Mouse (Mus musculus) heart, embryonic 12.5 days (tissue): Measurements from ENCODE around the gene Cpeb1. TPM values are rescaled to one million over a fixed set of nuclear protein-coding genes. Genes with fewer than 3 reads are reported as not detected.

Source experiments
- ATAC-seq: fragments of 200-750 bp; cut with Nextera tagmentation; 2 replicates; pipeline ENCODE4 v1.8.0; 2017; ENCODE audit warnings: moderate TSS enrichment, moderate library complexity; ENCODE audit not compliant: insufficient number of reproducible peaks, low FRiP score
- H3K27ac ChIP-seq: fragments of 300-500 bp; sonication (generic); 2 replicates; pipeline ENCODE4 v1.5.1; 2016; ENCODE audit warnings: mild to moderate bottlenecking, moderate library complexity; ENCODE audit not compliant: poor library complexity, severe bottlenecking
- H3K27me3 ChIP-seq: fragments of 300-500 bp; sonication (generic); replicated peaks from 2 replicates; pipeline ENCODE4 v1.6.1; 2016; ENCODE audit warnings: mild to moderate bottlenecking, moderate library complexity
- H3K36me3 ChIP-seq: fragments of 300-500 bp; sonication (generic); 2 replicates; pipeline ENCODE4 v1.6.1; 2016; ENCODE audit warnings: mild to moderate bottlenecking, moderate library complexity
- H3K4me1 ChIP-seq: fragments of 300-500 bp; sonication (generic); replicated peaks from 2 replicates; pipeline ENCODE4 v1.6.1; 2016; ENCODE audit warnings: mild to moderate bottlenecking
- H3K4me2 ChIP-seq: fragments of 300-500 bp; sonication (generic); 2 replicates; pipeline ENCODE4 v1.6.1; 2016; ENCODE audit warnings: mild to moderate bottlenecking, moderate library complexity
- H3K4me3 ChIP-seq: fragments of 300-500 bp; sonication (generic); 2 replicates; pipeline ENCODE4 v1.5.1; 2016; ENCODE audit warnings: mild to moderate bottlenecking
- H3K9ac ChIP-seq: fragments of 300-500 bp; sonication (generic); 2 replicates; pipeline ENCODE4 v1.6.1; 2016; ENCODE audit warnings: mild to moderate bottlenecking, moderate library complexity
- H3K9me3 ChIP-seq: fragments of 300-500 bp; sonication (generic); replicated peaks from 2 replicates; pipeline ENCODE4 v1.6.1; 2016; ENCODE audit warnings: mild to moderate bottlenecking, moderate library complexity
- WGBS: fragments of 180-500 bp; shearing (Covaris S2); methylation state at CpG from one replicate; pipeline ENCODE4 v1.1.7; 2016; 5-methylcytosine and 5-hydroxymethylcytosine counted together
- polyA plus RNA-seq: library from polyadenylated mRNA; unstranded; fragments of >200 nt; fragmentation: Nextera tagmentation; extraction: Ambion mirVana; gene quantifications from 2 replicates; pipeline ENCODE4 v1.2.1, GENCODE M21; 2016

The Cpeb1 gene
- polyA plus RNA-seq, 1 experiment from 2014 or later = 3.2 TPM

- no peak overlapping the region for H3K4me2 ChIP-seq
- no peak overlapping the region for H3K4me3 ChIP-seq
- peaks cover 3% of the 10 kb centered on the region; the same call in 1 of the 2 replicates for H3K4me1 ChIP-seq
- no peak for ATAC-seq
- H3K36me3 ChIP-seq = no peaks in the 10 kb centered on the region
- H3K9ac ChIP-seq = no peak overlapping the region
- H3K9me3 ChIP-seq = no peaks in the 10 kb centered on the region
- 74% methylated on average over 7 of the region's 7 CpGs for WGBS
- H3K27ac ChIP-seq = no peak overlapping the region
- H3K27me3 ChIP-seq = no peaks in the 10 kb centered on the region
Measured at GRCm38 (mm10) chr7:81301323-81301722, 153.9 kb downstream of the Cpeb1 start.

- no peak overlapping the region for H3K27ac ChIP-seq
Measured at GRCm38 (mm10) chr7:81298206-81298605, 157.1 kb downstream of the Cpeb1 start.

More at GRCm38 (mm10) chr7:81298206-81298605, 157.1 kb downstream of the Cpeb1 start:
- Histone ChIP-seq H3K36me3 (no peaks in the 10 kb centered on the region), H3K27me3 (no peaks in the 10 kb centered on the region), H3K4me1 (peaks cover 3% of the 10 kb centered on the region; the same call in 1 of the 2 replicates), H3K9me3 (no peaks in the 10 kb centered on the region), H3K4me3 (no peak overlapping the region), H3K4me2 (no peak overlapping the region), H3K9ac (no peak overlapping the region)
- no peak for ATAC-seq
- WGBS = 24% methylated on average over 6 of the region's 6 CpGs

Other genes starting within 250 kb of the Cpeb1 start
- gene Pde8a, start 241.9 kb downstream of the Cpeb1 start, polyA plus RNA-seq = 3.8 and 3.9 TPM in 2 replicates
- 862 and 873 TPM in 2 replicates for gene Rps17, start 110.2 kb downstream of the Cpeb1 start, polyA plus RNA-seq
- gene Ap3b2, start 38.5 kb upstream of the Cpeb1 start, polyA plus RNA-seq = 4.5 and 5.7 TPM in 2 replicates
- gene BC048679, start 42.8 kb upstream of the Cpeb1 start, polyA plus RNA-seq = not detected in 2 replicates
- 65.0 and 65.8 TPM in 2 replicates for gene Fsd2, start 111.5 kb upstream of the Cpeb1 start, polyA plus RNA-seq
- gene Whamm, start 115.8 kb upstream of the Cpeb1 start, polyA plus RNA-seq = 6.9 and 7.6 TPM in 2 replicates